Mouse (Mus musculus): ENCODE results near the gene Hikeshi.
A peak's percentile ranks its signal among the peaks of the same experiment; 100 is the strongest.

The Hikeshi gene

DNA sequence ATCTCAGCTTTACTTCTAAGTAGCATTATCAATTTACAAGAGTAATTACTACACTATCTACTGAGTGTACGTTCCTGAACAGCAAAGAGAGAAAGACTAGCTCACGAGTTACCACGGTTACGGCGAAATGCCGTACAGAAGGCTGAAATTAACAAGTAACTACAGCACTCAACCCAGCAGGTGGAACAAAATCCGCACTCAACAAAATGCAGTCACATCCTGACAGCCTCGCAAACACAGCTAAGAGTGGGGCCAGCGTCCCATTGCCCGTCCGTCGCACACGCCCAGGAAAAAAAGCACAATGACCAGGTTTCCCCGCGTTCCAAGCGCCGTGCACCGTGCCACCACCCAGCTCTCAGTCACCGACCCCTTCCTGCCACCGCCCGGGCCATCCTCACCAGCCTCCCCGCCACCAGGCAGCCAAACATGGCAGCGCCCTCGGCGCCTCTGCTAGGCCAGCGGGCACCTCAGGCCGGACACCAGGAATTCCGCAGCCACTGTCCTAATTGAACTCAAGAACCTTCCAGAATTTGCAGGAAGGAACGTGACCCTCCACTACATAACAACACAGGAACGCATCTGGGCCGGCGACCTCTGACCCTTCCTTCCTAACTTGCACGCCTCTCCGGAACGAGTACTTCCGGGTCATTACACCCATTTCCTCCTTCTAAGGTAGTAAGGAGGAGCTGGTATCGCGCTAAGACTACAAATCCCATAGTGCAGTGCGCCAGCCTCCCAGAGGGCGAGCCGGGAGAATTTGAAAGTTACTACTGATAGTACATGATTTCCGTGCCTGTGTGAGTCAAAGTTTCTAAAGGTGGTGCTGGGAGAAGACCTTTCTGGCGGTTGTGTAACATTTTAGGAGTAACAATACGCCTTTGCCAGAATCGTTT is at the start of gene Hikeshi:
Hikeshi (minus strand) TSS at position 634 of the 893 bp plus-strand sequence.
- peak; percentile 100 for ATAC-seq (ENCODE audit: low TSS enrichment)

DNA sequence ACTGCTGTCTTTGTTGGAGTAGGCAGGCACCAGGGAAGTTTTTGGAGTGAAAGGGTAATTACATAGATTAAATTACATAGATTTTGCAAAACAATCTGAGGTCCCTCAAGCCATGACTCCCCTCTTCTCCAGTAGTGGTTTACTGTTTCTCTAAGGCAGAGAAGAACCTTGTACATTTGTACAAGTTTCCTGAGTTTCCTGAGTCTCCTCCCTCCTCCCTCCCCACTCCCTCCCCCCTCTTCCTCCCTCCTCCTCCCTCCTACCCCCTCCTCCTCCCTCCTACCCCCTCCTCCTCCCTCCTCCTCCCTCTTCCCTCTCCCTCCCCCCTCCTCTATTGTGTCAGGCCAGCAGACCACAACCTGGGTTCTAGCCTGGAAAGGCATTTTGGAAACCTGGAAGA is 43.4 kb upstream of the Hikeshi start:
- no peak for ATAC-seq (ENCODE audit: low TSS enrichment)

DNA sequence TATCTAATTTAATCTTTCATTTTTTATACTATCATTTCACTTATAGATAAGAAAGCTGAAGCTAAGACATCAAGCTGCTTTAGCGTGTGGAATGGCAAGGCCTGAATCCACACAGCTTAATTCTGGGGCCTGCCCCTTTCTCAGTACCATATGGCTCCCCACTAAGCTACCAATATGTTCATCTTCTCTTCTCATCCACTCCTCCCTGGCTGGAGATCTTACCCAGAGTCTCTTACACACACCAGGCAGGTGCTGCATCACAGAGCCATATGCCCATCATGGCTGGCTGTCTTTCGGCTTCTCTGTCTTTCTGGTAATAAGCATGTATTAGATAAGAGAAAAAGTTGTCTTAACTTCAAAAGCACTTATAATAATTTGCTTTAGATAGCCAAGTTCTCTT is 42.4 kb upstream of the Hikeshi start:
- ATAC-seq (ENCODE audit: low TSS enrichment), result no peak

DNA sequence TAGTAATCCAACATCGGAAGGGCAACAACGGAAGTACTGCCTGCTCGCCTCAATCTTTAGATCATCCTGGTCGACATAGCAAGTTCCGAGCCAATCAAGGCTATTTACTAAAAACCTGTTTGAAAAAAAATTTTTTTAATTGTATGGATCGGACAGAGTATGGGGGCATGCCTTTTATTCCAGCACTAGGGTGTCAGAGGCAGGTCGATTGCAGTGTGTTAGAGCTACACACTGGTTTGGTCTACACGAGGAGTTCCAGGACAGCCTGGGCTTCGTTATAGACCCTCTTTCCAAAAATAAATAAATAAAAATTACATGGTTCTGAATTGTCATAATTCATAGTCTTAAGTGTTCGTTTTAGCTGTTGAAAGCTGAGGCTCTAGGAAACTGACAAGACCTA is 40.6 kb upstream of the Hikeshi start:
- ATAC-seq (ENCODE audit: low TSS enrichment), result no peak

DNA sequence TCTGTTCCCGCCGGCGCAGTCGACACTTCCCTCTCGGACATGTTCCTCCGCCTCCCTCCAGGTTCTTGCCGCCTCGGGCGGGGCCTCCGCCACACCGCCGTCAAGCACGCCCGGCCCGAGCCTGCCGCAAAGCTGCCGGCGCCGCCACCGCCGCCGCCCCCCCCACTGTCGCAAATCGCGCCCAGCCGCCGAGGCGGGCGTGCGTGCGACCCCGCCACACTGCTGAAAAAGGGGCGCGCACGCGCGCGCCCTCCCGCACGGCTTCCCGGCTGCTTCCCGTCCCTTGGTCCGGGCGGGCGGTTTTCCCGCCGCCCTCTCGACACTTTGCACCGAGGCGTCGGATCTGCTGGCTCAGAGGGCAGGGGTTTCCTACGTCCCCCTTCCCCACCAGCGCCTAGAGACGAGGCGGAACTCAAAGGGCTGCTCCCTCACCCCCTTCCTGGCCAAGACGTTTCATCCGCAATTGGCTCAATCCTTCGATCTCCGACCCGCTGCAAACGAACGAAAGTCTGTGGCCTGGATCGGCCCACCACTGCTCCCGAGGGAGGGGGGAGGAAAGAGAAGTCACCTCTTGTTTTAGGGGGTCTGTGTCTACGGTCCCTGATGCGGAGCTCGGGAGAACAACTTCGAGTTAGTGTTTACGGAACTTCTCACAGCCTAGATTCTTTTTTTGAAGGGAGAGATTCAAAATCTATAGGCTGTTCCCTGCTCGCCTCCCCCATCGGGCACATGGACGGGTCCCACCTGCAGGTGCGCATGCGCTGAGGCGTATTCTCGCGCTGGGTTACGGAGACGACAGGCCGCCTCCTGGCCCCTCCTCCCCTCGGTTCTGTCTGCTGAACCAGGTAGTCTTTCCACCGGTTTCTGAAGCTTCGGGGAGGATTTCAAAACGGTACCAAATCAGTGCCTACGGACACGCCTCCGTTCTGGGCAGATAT is 39.8 kb upstream of the Hikeshi start, which contains the start of gene Eed:
Eed (minus strand) TSS at position 499 of the 938 bp plus-strand sequence.
- peak; percentile 89 for ATAC-seq (ENCODE audit: low TSS enrichment)

DNA sequence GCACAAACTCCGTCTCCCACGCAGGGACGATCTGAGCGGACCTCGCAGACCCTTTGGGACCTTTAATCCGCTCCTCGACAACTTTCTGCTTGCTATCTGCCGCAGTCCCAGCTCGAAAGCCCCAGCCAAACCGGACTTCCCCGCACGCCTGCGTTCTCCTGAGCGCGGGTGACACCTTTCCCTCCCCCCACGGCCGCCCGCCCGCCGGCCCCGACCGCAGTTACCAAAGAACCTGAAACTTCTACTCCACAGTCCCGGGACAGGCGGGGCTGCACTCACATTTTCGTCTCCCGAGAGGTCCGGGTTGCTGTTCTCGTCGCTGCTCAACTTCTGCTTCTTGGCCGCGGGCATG is 39.1 kb upstream of the Hikeshi start:
- ATAC-seq (ENCODE audit: low TSS enrichment), result no peak

DNA sequence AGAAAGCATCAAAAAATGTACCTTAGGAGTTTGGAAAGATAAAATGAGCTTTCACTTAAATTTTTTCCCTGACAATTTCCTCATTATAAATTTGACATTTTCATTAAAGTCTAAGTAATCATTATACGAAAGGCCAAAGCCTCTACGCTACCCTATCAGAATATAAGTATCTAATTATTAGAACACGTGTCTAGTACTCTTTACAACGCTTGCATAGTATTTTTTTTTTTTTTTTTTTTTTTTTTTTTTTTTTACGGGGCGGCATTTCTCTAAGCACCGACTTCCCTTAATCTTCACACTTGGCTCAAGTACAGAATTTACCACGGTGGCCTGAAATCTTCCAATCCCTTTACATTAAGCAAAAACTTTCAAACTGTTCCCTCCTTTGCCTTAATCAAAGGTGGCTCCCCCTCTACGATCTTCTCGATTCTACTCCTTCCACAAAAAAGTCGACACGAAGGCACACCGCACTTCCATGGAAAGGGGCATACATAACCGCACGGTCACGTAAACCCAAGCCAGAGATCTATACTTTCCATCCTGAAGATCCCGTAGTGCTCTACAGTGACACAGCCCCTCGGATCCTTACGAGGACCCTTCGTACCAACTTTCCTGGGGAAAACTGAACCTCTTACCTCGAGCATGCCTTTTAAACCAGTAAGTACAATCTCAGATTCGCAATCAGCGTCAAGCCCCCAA is 38.6 kb upstream of the Hikeshi start:
- no peak for ATAC-seq (ENCODE audit: low TSS enrichment)

DNA sequence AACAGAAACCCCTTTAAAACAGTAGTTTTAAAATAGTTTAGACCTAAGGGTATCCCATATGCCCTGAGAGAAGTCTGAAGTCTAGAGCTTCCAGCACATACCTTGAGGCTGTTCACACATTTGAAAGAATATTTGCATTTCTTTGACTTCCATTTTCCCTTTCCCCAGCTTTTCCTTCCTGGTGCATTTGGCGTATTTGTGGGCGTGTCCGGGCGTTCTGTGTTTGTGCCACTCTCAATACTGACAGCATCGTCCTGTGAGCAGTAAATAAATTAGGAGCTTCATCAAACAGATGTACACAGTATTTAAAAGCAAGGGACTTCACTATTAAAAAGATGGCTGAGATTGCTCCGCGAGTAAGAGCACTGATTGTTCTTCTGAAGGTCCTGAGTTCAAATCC is 35.8 kb upstream of the Hikeshi start:
- ATAC-seq (ENCODE audit: low TSS enrichment), result no peak

DNA sequence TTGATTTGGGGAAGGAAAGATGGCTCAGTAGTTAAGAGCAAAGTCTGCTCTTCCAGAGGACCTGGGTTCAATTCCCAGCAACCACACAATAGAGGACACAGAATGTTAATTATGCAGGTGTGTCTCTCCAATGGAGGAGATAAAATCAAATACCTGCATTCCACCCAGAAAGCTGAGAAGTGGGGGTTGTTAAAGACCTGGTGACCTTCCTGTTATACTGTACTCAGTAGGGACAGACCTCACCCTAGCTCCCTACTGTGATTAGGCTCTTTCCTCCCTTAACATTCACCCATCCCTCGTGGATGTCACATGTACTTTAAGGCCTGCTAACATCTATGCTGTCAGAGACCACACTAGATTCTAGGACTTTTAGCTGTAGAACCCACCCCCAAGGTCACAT is 34.6 kb upstream of the Hikeshi start:
- ATAC-seq (ENCODE audit: low TSS enrichment), result no peak

DNA sequence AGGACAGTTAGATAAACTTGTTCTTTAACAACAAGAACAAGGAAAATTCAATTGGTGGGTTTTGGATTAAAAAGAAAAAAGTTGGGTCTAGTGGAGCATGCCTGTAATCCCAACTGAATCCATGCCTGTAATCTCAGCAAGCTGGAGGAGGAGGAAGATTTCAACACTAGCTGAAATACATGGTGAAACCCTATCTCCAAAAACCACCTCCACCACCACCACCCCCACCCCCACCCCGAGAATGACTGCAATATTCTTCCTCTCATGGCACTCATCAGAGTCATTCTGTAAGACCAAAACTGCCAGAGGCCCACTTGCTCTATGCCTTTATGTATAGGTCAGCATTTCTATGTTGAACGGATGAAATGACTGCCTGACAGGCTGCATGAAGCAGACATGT is 26.2 kb upstream of the Hikeshi start:
- no peak for ATAC-seq (ENCODE audit: low TSS enrichment)

DNA sequence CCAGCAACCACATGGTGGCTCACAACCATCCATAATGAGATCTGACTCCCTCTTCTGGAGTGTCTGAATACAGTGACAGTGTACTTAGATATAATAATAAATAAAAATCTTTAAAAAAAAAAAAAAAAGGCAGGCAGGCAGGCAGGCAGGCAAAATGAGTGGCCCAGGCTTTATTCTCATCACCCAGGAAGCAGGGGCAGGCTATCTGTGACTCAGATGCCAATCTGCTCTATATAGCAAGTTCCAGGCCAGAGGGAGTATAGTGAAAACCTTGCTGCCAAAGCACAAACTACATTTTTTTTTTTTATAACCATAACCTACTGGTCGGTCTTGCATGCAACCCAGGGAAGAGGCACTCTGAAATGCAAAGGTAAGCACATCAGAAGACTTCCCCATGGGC is 25.8 kb upstream of the Hikeshi start:
- ATAC-seq (ENCODE audit: low TSS enrichment), result no peak

DNA sequence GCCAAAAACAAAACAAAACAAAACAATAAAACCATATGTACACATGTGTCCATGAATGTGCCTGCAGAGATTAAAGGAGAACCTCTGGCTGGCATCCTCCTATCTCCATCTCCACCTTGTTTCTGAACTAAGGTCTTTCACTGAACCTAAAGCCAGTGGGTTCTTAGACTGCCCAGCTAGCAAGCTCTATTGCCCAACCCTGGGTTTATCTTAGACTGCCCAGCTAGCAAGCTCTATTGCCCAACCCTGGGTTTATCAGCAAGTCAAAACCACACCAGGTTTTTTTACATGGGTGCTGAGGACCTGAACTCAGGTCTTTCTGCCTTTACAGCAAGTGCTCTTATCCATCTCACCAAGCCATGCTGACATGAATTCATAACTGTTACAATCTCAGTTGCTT is 22.1 kb upstream of the Hikeshi start:
- no peak for ATAC-seq (ENCODE audit: low TSS enrichment)

DNA sequence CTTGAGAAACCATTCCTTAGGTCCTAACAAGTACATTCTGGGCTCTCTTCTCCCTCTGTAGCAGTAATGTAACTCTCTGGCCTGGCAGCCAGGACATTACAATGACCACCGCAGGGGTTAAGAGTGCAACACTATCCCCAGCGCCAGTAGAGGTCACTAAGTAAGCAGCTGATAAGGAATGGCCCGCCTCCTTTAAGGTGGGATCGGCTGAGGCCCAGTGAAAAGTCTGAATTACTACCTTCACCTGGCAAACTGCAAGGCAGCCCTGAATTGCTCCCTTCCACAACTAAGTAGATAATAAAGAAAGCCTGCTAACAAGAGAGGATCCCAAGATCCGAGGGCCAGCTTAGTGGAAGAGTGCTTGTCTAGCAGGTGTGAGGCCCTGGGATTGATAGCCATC is 16.3 kb upstream of the Hikeshi start:
- ATAC-seq (ENCODE audit: low TSS enrichment), result no peak

DNA sequence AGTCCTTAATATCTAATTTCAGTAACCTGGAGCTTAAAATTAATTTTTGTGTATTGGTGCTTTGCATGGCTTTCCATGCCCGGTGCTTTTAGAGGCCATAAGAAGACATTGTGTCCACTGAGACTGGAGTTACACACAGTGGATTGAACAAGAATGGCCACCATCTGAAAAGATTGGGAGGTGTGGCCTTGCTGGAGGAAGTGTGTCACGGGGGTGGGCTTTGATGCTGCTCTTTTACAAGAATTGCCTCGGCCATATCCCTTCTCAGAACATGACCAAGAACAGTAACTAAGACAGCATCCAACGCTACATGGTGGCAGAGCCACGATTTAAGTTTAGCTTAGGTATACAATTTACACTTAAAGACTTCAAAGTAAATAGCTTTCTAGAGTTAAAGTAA is 13.3 kb upstream of the Hikeshi start:
- no peak for ATAC-seq (ENCODE audit: low TSS enrichment)

DNA sequence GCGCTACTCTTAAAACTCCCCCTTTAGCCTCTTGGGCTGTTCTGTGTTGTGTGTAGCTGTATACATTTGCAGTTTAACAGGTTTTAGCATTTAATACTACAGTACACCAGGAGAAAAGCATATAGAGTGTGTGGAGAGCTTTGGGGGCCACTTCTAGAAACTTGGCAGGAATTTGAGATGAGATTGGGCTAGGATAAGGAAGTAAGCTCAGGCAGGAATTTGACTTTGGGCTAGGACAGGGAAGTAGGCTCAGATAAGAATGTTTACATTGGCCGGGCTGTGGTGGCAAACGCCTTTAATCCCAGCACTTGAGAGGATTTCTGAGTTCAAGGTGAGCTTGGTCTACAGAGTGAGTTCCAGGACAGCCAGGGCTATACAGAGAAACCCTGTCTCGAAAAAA is 8.4 kb upstream of the Hikeshi start:
- ATAC-seq (ENCODE audit: low TSS enrichment), result no peak

DNA sequence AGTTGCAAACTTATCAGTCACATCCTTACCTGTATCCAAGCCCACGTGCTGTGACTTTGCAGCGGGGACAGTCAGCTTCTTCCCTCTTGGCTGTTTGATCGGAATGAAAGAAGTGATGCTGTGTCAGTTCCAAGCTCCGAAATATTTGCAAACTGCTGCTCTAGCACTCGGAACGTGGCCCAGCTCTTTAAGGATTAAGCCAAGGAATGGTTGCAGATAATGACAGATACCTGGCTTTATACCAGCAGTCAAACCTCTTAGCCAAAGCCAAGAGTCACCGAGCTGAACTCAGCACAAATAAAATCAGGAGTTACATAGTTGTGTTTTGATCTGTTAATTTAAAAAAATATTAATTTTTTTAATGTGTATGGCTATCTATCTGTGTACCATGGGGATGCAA is 7.0 kb upstream of the Hikeshi start:
- ATAC-seq (ENCODE audit: low TSS enrichment), result no peak

DNA sequence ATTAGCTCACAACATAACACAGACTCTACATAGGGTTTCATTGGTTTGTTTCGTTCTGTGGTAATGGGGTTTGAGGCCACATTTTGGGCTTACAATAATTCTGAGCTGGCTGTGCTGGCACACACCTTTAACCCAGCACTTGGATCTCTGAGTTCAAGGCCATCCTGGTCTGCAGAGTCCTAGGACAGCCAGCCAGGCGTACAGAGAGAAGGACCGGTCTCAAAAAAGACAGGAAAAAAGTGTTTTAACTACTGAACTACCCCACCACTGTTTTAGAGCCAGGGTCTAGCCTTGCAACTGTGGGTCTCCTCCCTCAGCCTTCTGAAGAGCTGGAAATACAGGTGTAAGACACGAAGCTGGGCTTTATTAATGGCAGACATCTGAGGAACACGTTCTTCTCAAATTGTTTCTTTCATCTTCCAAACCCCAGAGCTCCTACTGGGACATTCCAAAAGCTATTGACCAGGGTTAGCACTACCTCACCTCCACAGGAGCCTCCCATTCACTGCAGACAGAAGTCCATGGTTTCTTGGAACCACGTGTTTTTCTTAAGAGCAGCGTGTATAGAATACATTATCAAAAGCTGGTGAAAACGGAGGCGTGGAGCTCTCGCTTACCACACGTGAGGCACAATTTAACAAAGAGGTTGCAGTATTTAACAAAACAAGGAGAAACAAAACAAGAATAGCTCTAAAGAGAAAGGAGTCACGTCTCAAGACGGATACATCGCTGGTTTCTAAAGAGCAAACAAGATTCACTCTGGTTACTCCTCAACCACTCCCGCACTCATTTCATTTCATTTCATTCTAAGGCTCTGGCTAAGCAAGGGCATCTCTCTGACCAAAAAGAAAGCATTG is 1.3 kb downstream of the Hikeshi start:
- ATAC-seq (ENCODE audit: low TSS enrichment), result no peak

DNA sequence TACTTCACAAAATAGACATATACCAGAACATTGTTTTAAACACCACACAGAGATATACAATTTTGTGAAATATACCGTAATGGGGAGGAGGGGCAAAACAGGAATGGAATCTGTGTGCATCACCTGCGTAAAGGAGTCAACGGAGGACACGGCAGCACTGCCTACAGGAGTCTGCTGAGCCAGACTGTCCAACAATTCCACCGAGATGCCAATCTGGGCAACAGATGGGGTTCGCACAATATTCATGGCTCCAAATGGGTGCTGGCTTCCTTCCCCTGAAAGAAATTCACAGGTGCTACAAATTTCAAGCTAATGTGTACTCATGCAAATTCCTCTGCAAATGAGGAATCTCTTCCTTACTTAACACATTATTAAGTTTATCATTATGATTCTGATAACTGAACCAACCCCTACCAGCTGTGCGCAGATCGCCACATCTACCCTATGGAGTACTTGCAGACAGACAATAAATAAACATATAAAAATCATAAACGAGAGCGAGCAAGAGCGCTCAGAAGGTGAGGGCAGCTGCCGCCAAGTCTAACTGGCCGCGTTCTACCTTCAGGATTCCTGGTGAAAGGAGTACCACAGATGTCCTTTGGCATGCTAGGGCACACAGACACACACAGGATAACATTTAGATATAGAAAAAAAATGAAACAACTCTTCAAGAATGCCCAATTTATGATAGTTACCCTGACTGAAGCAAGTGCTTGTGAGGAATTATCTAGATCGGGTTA is 17.4 kb downstream of the Hikeshi start:
- peak; percentile 85 for ATAC-seq (ENCODE audit: low TSS enrichment)

DNA sequence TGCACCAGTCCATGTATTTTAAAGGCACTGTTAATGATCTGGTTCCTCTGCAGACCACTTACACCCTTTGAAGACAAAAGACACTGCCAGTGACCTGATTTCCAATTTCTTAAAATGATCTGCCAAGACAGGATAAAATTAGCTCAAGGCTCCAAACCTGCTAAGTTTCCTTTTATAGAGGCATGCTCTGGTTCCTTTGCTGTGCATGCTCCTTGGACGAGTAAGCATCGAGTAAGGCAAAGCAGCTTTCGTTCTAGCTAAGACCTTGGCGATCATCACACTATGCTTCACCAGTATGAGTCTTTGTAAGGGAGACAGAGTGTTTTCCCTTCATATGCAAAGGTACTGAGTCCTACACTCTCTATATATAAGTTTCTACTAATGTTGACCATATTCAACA is 23.2 kb downstream of the Hikeshi start:
- peak; percentile 92 for ATAC-seq (ENCODE audit: low TSS enrichment)

DNA sequence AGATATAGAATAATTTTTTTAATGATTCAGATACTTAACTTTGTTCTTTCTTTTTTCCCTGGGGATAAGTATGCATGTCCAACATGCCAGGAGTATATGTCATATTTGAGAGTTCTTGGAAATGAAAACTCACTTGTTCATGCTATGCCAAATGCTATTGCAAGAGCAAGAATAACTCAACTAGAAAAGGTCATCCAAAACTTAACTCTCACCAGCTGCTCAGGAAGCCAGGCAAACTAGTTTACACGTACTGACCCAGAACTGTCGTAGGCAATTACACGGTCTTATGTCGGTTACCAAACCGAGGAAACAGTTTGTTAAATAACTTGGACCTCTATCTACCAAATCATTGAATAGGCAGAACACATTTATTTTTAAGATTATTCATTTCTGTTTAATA is 24.3 kb downstream of the Hikeshi start:
- ATAC-seq (ENCODE audit: low TSS enrichment), result no peak
